Mouse (Mus musculus): ENCODE data around the gene Slc16a7.

Gene Slc16a7

DNA sequence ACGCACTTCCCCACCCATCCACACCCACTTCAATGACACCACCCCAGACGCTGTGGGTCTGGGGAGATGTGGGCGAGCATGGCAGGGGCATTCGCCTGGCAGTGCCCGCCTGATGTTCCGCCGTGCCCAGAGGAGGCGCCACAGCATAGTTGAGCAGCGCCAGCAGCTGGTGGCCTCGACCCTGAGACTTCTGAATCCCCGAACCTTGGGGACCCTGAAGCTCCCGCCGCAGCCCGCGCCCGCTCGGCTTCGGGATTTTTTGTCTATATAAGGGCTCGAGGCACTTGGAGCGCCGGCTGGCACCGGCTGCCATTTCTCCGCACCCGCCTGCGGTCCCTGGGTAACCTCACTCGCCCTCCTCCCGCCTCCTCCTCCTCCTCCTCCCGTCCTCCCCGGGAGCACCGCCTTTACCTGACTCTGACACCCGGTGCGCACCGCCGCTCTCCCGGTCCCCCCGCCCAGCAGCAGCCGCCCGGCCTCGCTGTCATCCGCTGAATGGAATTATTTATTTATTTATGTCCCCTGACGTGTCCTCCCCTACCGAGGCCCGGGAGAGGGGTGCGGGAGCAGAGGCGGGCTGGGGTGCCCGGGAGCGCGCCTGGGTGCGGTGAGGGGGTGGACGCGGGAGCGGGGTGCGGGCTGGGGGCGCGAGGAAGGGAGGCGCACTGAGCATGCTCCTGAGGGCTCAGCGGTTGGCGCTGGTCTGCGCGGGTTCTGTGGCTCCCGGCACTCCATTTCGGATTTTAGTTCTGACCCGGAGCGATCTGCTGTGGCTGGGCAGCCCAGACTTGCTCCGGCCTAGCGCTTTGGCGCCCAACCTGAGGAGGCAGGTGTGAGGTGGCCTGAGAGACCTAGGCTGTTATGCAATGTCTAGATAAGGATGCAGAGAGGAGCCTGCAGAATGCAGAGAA lies at the start of gene Slc16a7:
Gene Slc16a7, minus strand, starts transcription at position 590 of the 911 bp plus-strand sequence.
- peak; percentile 68 for DNase-seq (ENCODE audit: low read depth, low spot score)

DNA sequence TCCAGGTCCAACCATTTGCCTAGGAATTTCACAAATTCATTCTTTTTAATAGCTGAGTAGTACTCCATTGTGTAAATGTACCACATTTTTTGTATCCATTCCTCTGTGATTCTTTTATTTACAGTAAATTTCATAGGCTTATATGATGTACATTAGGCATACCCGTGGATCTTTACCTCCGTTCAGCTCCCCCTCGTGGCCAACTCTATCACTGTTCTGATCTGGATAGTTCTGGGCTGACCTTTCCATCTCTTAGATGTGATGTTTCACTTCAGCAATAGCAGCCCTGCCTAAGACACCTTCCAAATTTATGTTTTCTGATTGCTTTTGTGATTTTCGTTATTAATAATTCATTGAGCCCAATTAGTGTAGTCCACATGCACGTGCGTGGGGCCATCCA lies 29.5 kb upstream of the Slc16a7 start:
- peak; percentile 28 for DNase-seq (ENCODE audit: low read depth, low spot score)

DNA sequence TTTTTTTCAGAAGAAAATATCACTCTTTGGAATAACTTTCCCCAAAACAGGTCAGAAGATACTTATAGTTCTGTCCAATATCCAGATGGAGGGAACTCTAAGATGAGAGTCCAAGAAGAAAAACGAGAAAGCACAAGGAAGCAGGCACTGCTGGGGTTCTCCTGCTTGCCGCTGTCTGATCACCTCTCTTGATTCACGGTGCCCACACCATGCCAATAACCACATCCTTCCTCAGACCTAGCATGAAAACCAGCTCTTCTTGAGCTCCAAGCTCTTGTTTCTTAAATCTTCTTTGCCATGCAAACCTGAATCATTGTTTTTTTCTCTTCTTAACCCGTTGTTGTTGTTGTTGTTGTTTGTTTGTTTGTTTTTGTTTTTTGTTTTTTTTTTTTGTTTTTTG lies 10.5 kb upstream of the Slc16a7 start:
- DNase-seq (ENCODE audit: low read depth, low spot score) = no peak

DNA sequence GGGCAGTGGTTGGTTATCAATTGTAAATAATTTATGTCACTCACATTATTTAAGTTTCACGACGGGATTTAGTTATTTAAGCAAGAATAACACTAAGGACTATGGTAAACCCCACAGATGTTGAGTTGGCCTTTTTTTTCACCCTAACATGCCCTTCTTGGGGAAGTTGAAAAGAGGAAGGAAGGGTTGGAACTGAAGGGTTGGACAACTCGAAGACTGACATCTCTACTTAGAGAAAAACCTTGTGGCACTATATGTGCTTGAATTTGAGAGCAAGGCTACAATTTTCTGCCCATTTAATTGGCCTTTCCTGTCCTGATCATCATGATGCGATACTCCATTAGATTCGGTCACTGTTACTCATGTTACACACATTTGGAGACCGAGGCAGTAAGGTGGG lies 746 bp upstream of the Slc16a7 start:
- DNase-seq (ENCODE audit: low read depth, low spot score) = no peak

DNA sequence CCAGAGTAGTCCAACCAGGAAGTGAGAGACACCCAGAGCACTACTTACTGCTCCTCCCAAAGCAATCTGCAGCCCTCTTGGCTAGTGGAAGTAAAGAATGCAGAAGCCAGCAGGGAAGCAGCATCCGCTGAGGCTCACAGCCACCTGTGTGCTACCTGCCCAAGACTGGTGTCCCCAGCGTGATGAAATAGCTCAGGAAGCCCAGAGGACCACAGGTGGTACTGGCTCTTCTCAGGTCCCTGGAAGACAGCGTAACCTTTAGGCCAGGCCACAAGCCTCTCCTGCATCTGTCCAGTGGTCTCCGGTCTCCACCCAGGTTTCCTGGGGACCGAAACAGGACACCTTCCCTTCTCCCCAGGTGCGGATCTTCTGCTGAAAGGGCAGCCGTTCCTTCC lies 787 bp downstream of the Slc16a7 start:
- DNase-seq (ENCODE audit: low read depth, low spot score) = peak; percentile 24

DNA sequence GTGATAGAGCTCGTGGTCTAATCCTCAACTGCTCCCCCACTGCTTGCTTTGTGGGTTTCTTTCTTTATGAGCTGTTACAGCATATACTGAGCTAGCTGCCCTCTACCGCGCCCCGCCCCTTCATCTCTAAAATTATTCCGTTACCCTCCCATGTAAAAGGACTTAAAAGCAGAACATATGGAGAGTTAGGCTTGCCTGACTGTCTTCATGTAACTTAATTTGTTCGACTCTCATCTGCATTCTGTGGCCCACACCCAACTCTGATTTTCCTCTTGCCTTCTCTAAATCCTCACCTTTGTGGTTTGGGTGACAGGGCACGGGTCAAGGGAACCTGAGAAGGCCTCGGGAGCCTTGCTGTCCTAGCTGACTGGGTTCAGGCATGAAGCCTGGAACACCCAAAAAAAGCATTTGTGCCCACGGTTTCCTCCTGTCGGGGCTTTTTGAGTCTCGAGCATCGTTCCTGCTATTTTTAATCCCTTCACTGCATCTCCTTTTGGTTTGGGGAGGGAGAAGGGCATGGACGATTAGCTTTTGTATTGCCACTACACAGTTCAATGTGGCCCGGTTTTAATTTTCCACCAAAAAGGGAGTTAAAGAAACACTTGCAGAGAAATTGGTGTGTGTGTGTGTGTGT lies 1.4 kb downstream of the Slc16a7 start:
- peak; percentile 7 for DNase-seq (ENCODE audit: low read depth, low spot score)

DNA sequence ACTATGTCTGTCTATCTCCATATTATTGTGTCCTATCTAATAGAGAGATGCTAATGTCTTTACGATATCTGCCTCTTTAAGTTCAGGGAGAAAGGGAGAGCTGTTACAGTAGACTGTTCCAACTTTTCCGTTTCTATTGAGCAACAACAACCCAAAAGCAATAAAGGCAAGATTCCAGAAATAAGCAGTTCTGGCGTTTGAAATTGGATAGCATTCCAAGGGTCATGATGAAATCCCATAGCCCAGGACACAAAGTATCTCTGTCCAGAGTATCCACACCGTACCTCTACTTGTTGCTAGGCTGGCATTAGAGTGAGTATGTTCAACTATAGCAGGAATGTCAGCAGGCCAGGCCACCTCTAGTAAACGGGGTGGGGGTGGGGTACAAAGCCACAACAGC lies 13.7 kb downstream of the Slc16a7 start:
- no peak for DNase-seq (ENCODE audit: low read depth, low spot score)

DNA sequence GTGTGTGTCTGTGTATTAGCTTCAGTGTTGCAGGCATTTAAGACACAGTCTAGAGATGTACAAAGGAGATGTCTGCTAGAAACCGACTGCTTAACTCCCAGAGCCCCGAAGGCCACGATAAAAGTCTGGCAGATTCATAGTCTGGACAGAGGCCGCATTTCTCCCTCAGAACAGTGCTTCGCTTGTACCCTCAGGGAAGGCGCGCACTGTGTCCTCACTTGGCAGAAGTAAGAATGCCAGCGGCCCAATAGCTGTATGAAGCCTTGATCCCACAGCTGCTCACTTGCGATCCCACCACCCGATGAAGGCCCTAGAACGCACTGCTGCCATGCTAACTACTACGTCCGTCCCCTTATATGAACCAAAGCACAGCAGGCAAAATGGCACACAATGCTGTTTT lies 16.6 kb downstream of the Slc16a7 start:
- no peak for DNase-seq (ENCODE audit: low read depth, low spot score)

DNA sequence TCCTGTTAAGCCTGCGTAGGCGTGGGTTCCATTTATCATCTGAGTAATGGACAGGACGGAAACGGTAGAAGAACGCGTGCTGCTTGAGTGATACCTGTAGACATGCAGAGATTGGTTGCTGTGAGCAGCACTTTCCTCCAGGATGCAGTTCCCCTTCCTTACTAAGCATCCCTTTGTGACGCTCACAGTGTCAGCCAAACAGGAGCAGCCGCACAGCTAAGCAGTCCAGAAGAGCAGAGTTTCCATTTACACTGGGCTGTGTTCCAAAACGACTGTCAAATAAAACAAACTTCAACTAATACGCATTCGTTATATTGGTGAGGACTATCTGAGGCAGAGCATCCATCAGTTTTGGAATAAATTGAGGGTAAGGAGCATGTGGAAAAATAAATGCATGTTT lies 17.8 kb downstream of the Slc16a7 start:
- no peak for DNase-seq (ENCODE audit: low read depth, low spot score)

DNA sequence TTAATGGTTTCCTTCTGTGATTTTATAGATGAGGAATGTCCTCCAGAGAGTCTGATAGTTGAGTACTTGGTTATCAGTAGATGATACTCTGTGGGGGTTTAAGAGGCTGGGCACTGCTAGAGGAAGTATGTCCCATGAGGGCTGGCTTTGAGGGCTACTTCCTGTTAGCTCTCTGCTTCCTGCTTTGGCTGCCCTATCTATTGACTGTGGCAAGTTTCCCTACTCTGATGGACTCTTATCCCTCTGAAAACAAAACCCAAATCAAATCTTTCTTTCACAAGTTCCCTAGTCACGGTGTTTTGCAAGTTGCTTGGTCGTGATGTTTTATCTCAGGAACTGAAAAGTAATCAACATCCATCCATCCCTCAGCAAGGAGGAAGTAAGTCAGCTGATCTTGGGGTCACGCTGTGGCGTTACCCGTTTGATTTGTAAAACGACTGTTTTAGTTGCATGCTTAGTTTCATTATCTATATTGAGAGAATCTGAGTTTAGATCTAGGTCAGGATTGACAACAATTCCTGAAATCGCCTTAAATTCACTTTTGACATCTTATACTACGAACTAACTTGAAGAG lies 19.1 kb downstream of the Slc16a7 start:
- DNase-seq (ENCODE audit: low read depth, low spot score) = no peak

DNA sequence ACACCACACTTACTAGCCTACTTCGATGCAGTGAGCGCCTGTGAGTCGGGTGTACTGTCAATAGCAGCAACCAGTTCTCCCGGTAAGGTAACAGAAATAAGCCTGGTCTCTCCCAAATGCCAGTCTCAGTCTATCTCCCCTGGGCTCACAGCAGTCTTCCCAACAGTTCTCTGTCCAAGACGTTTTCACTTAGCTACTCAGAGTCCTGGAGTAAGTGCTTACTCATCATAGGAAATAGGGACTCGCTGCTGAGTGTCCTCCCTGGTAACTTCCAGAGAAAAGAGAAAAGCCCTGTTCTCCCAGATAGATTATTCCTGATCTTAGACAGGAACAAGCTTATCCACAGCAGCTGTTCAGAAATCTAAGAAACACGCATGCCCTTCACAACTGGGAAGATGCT lies 30.8 kb downstream of the Slc16a7 start:
- no peak for DNase-seq (ENCODE audit: low read depth, low spot score)

DNA sequence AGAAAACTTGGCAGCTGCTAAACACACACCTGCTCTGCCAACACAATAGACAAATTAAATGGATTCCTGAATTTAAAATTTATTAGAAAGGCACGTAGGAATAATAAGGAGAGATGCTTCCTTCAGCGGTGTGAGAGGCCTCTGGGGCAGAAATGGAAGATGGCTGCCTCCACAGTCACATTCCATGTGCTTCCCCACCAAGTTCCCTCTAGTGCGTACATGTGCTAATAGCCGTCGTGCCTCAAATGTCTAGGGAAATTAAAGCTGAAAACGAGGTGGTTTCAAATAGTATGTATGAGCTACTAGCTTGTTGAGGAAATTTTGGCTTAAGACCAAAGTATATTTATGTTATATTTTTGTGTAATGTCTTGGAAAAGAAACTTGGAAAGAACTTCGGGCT lies 36.5 kb downstream of the Slc16a7 start:
- DNase-seq (ENCODE audit: low read depth, low spot score) = no peak

DNA sequence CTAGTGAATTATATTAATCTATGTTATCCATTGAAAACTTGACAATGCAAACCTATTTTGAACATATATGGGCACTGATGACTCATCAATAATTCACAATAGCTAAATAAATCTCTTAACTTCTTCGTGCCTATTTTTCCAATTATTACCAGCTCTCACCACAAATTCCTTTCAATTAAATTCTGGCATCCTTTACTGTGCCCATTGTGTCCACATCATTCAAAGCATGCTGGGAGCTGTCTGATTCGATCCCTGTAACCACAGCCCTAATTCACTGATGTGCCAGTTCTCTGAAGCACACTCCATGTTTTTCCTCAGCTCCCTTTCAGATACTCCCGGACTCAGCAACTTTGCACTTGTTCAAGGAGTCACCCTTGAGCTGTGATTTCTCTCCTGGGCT lies 41.1 kb downstream of the Slc16a7 start:
- DNase-seq (ENCODE audit: low read depth, low spot score) = no peak

DNA sequence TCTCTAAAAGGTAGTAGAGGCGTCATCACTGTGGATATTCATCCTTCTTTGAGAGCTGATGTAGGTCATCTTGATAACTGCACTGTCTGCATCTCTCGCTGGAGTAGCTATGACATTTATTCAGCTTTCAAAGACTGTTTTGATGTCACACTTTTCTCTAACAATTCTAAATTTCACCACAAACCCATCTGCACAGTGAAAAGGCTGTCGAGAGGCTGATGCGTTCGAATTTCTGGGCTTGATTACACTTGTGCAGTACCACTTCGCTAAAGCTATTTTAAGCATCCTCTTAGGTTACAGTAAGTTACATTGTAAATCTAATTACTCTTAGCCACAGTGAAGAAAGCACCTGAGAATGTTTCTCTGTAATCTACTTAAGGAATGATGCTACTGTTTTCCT lies 42.1 kb downstream of the Slc16a7 start:
- no peak for DNase-seq (ENCODE audit: low read depth, low spot score)

DNA sequence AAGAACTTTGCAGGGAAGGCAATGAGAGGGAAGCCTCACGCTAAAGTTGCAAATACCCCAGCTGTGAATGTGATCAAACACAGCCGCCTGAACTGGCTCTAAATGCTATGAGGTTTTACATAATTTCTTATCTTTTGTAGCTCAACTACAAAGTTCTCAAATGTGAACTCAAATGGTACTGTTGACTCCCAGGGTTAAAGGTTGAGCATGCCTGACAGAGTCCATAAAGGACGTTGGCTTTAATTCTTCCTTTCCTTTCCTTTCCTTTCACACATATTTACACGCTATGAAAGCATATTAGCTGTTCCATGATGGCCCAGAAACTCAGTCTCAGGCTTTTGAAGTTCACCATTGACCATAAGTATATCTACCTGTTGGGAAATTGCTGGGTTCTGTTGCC lies 42.9 kb downstream of the Slc16a7 start:
- no peak for DNase-seq (ENCODE audit: low read depth, low spot score)

DNA sequence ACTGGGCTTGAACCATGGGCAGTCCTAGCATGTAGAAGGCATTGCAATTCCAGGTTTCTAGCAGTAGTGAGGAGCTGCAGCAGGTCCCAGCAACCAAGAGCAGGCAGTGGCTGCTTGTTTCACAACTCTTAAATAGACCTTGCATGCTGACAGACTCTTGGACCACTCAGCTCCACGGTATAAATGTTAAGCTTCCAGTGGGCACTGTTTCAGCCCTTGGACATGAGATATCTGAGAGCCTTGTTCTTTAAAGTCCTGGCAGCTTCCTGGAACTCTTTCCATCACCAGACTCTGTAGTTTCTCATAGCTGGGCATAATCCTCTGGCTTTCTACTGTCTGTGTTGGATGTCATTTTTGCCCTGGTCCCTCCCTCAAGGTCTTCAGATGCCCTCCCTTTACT lies 43.7 kb downstream of the Slc16a7 start:
- no peak for DNase-seq (ENCODE audit: low read depth, low spot score)

DNA sequence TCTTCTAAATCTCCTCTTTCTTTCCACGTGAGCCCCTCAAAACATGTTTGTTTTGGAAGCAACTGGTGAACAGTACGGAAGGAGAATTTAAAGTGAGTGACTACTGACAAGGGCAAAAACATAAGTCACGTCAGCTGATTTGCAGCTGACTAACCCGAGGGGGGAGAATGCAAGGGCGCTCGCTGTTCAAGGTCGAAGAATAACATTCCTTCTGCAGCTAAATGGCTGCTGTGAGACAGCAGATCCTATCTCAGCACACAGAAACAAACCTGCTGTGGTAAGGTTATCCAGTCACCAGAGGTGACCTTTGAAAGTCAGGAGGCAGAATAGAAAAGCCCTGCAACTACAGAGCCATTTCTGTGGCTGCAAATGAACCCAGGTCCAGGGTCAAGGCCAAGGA lies 47.1 kb downstream of the Slc16a7 start:
- peak; percentile 53 for DNase-seq (ENCODE audit: low read depth, low spot score)

DNA sequence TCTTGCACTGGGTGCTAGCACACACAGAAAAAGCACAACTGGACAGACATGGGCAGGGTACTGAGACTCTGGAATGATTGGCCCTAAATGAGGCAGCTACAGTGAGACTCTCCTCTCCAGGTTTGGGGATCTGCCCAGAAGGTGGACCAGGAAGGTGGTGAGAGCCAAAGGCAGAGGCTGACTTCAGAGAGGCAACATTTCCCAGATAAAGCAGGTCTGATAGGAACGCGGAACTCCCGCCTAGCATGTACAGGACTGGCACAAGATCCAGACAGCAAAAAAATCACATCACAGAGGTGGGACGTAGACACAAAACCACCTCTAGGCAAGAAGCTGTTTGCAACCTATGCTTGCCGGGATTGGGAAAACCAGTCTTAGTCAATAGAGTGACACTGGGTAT lies 55.5 kb downstream of the Slc16a7 start:
- no peak for DNase-seq (ENCODE audit: low read depth, low spot score)

DNA sequence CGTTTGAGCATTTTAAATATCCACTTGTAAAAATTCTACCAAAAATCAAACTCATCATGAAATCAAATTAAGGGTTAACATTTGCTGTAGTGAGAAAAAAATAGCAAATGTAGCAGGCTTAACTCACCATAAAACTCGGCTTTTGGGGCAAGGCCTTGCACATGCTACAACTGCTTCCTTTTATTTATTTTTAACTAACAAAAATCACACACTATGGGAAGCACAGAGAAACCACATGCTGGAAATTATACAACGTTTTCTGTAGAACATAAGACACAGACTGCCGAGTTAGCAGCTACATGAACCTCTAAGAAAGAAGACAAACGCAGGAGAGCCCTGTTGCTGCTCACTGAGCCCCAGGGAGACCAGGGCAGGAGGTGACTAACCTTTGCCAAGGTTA lies 57.9 kb downstream of the Slc16a7 start:
- DNase-seq (ENCODE audit: low read depth, low spot score) = no peak

DNA sequence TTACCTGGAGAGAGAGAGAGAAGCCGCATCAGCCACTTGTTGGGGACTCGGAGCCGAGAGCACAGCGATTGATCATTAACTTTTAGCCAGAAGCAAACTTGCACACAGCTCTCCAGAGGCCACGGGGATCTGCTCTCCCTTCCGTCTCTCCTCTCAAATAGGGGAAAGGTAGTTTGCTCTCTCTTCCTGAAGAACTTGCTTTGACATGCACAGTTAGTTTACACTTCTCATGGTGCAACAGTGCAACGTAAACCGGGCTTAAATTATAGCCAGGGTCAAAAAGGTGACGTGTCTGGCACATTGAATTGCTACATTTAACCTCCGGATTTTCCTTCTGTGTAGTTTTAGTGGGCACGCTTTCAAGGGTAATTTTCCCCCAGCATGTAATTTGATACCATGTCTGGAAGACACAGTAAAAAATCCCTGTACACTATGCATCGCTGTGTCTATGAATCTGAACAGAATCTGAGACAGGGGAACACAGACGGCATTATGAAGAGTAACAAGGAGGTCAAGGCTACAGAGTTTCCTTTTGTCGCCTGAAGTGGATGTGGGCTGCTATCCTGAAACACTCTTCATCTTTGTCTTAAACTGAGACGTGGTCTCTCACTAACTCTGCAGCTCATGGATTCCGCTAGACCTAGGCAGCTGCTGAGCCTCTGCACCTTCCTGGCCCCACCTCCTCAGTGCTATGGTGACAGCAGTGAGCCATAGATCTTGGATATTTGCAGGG lies 60.8 kb downstream of the Slc16a7 start:
- DNase-seq (ENCODE audit: low read depth, low spot score) = no peak

DNA sequence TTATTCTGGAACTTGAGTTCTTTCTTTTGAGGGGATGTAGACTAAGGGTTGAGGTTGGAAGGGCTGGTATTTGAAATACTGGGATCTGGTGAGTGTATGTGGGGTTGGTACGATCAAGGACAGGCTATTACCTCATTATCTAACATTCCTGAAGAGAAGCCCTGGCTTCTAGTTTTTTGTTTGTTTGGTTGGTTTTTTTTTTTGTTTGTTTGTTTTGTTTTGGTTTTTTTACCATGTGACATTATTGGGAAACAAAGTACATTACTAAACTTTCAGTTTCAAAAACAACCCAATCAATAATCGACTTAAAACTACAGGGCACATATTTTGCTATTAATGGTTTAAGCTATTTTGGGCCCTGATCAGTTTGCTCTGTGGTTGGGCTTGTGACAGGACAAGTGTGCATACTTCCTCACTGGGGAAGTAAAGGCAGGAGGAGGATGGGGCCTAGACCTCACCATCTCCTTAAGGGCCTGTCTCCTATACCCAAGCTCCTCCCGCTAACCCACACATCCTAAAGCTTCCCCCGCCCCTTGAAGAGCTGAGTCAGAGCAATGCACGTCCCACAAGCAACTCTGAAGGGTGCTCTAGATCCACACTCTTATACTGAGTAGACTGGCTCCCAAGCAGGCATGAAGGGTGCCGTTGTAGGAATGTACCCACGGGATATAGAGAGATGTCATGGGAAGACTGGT lies 64.2 kb downstream of the Slc16a7 start:
- no peak for DNase-seq (ENCODE audit: low read depth, low spot score)

Measured in R1 (cell line).